Mouse (Mus musculus): ENCODE measurements at regions not wholly inside any gene's neighbourhood (a gene's known extent, or its start where the extent isn't known, plus 50 kb on each side); places are given as distances from the start of the nearest gene placed in this dataset.

DNA sequence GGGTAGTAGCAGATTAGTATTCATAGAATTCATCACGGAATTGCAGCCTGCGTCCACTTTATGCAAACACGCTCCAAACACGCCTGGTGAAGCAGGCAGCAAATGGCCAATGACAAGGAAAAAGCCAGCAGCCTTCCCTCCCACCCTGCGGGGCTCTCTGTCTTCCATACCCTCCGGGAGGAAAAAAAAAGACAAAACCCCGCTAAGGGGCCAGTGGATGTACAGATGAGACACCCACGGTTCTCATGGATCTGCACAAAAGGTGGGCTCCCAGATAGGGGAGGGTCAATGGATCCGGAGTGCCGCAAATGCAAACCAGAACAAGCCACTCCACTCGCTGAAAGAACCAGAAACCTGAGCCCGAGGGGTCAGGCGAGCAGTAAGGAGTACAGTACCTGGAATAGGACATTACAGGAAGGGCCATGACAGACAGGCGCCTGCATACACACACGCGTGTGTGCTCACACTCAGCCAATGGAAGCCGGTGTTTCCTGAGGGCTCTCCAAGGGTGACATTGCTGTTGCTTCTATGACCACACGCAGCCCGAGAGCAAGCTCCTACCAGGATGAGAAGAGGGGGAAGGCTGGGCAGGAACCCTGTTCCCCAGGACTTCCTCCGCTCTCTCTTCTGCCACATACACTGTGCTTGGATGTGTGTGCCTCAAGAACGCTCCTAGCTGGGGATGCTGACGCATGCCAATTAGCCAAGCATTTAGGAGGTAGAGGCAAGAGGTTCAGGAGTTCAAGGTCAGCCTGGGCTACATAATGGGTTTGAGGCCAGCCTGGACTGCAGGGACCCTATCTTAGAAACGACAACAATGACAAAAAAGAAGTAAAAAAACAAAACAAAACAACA is 57.5 kb upstream of the Casz1 start:
- ATAC-seq (ENCODE audit: insufficient number of reproducible peaks, low FRiP score, low TSS enrichment, low read depth), result no peak
- no peak overlapping the region for H3K27ac ChIP-seq (replicated peaks)
- H3K4me1 ChIP-seq, result peaks cover 23% of the 10 kb centered on the region
- H3K4me3 ChIP-seq (replicated peaks), result no peak overlapping the region
- peaks cover 18% of the 10 kb centered on the region for H3K27me3 ChIP-seq
- H3K9me3 ChIP-seq (replicated peaks), result no peaks in the 10 kb centered on the region
- no peak overlapping the region for H3K4me2 ChIP-seq (replicated peaks)
- no peaks in the 10 kb centered on the region for H3K36me3 ChIP-seq
- H3K9ac ChIP-seq, result no peak overlapping the region
- WGBS, result 33% methylated on average over 23 of the region's 23 CpGs

DNA sequence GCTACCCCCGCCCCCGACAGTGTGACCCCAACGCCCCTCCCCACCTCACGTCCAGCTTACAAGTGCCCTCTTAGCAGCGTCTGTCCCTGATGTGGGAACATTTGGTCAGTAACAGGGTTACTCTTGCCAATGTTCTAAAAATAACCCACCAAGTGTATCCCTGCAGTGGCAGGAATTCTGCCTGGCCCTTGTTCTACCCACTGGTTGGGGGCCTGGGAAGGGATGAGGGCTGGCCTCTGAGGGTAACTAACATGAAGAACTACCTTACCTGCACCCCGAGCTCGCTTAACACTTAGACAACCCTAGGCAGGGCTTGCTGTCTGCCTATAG is 56.9 kb upstream of the Casz1 start:
- Histone ChIP-seq H3K4me3 (replicated peaks) (no peak overlapping the region), H3K4me2 (replicated peaks) (no peak overlapping the region), H3K9ac (no peak overlapping the region), H3K27ac (replicated peaks) (no peak overlapping the region), H3K4me1 (peaks cover 23% of the 10 kb centered on the region), H3K27me3 (peaks cover 18% of the 10 kb centered on the region), H3K9me3 (replicated peaks) (no peaks in the 10 kb centered on the region), H3K36me3 (no peaks in the 10 kb centered on the region)
- 77% methylated on average over 7 of the region's 7 CpGs for WGBS
- no peak for ATAC-seq (ENCODE audit: insufficient number of reproducible peaks, low FRiP score, low TSS enrichment, low read depth)

DNA sequence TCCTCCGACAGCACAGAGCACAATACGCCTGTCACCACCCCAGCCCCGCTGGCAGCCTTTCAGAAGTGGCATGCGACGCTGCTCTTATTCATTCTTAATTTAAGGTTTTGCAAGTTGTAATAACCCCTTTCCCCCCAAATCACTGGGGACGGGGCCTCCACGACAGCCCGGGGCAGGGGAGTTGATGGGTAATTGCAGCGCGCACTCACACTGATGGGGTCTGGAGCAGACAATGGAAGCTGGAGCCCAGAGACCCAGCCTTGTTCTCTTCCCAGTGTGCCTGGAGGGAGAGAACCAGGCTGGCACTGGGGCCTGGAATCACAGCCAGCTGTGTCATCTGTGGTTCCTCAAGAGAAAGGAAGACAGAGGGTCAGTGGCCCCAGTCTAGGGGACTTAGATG is 54.2 kb upstream of the Casz1 start:
- no peak overlapping the region for H3K9ac ChIP-seq
- H3K9me3 ChIP-seq (replicated peaks), result no peaks in the 10 kb centered on the region
- ATAC-seq (ENCODE audit: insufficient number of reproducible peaks, low FRiP score, low TSS enrichment, low read depth), result no peak
- no peaks in the 10 kb centered on the region for H3K36me3 ChIP-seq
- H3K4me3 ChIP-seq (replicated peaks), result no peak overlapping the region
- 42% methylated on average over 10 of the region's 10 CpGs for WGBS
- no peak overlapping the region for H3K27ac ChIP-seq (replicated peaks)
- no peak overlapping the region for H3K4me2 ChIP-seq (replicated peaks)
- peaks cover 12% of the 10 kb centered on the region for H3K27me3 ChIP-seq
- peaks cover 11% of the 10 kb centered on the region for H3K4me1 ChIP-seq

DNA sequence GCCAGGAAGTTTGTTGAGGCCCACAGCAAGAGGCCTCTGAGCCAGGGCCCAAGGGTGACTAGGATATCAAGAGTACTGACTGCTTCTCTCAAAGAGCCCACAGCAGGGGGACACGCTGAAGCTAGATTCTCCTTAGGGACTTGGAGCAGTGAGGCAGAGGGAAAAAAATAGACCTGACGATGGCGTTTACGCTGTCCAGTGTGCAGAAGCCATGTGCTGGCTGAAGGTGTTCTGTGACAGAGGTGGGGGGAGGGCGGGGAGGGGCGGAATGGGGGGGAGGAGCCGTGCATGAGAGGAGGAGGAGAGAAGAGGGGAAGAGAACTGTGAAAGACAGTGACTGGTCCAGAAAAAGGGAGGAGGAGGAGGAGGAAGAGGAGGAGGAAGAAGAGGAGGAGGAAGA is 52.6 kb upstream of the Casz1 start:
- H3K9me3 ChIP-seq (replicated peaks), result no peaks in the 10 kb centered on the region
- H3K4me1 ChIP-seq, result peaks cover 8% of the 10 kb centered on the region
- no peaks in the 10 kb centered on the region for H3K36me3 ChIP-seq
- peaks cover 9% of the 10 kb centered on the region for H3K27me3 ChIP-seq
- no peak overlapping the region for H3K4me3 ChIP-seq (replicated peaks)
- H3K9ac ChIP-seq, result no peak overlapping the region
- no peak overlapping the region for H3K27ac ChIP-seq (replicated peaks)
- ATAC-seq (ENCODE audit: insufficient number of reproducible peaks, low FRiP score, low TSS enrichment, low read depth), result no peak
- H3K4me2 ChIP-seq (replicated peaks), result no peak overlapping the region
- WGBS, result 54% methylated on average over 7 of the region's 7 CpGs

- no peak overlapping the region for H3K27ac ChIP-seq (replicated peaks)
- H3K27me3 ChIP-seq, result peaks cover 5% of the 10 kb centered on the region
- no peak overlapping the region for H3K4me2 ChIP-seq (replicated peaks)
- no peaks in the 10 kb centered on the region for H3K4me1 ChIP-seq
- H3K9me3 ChIP-seq (replicated peaks), result no peaks in the 10 kb centered on the region
- H3K9ac ChIP-seq, result no peak overlapping the region
- no peak for ATAC-seq (ENCODE audit: insufficient number of reproducible peaks, low FRiP score, low TSS enrichment, low read depth)
- H3K4me3 ChIP-seq (replicated peaks), result no peak overlapping the region
- H3K36me3 ChIP-seq, result no peaks in the 10 kb centered on the region
- 81% methylated on average over 14 of the region's 14 CpGs for WGBS
Measured at GRCm38 (mm10) chr4:148752360-148753093, 51.7 kb upstream of the Casz1 start.

GRCm38 (mm10) chr4:148753143-148753798 is 51.0 kb upstream of the Casz1 start:
- Histone ChIP-seq H3K4me1 (no peaks in the 10 kb centered on the region), H3K4me3 (replicated peaks) (no peak overlapping the region), H3K27me3 (peaks cover 5% of the 10 kb centered on the region), H3K9ac (no peak overlapping the region), H3K9me3 (replicated peaks) (no peaks in the 10 kb centered on the region), H3K27ac (replicated peaks) (no peak overlapping the region), H3K36me3 (no peaks in the 10 kb centered on the region), H3K4me2 (replicated peaks) (no peak overlapping the region)
- no peak for ATAC-seq (ENCODE audit: insufficient number of reproducible peaks, low FRiP score, low TSS enrichment, low read depth)
- 68% methylated on average over 17 of the region's 17 CpGs for WGBS

- H3K36me3 ChIP-seq, result no peaks in the 10 kb centered on the region
- WGBS, result 70% methylated on average over 8 of the region's 8 CpGs
- no peak overlapping the region for H3K4me2 ChIP-seq (replicated peaks)
- H3K4me3 ChIP-seq (replicated peaks), result no peak overlapping the region
- peaks cover 1% of the 10 kb centered on the region for H3K27me3 ChIP-seq
- H3K9me3 ChIP-seq (replicated peaks), result no peaks in the 10 kb centered on the region
- ATAC-seq (ENCODE audit: insufficient number of reproducible peaks, low FRiP score, low TSS enrichment, low read depth), result no peak
- H3K4me1 ChIP-seq, result no peaks in the 10 kb centered on the region
- H3K27ac ChIP-seq (replicated peaks), result no peak overlapping the region
- H3K9ac ChIP-seq, result no peak overlapping the region
Measured at GRCm38 (mm10) chr4:148753849-148754248, 50.4 kb upstream of the Casz1 start.
